Mouse (Mus musculus) gastrocnemius, adult 18-20 months (tissue): Measurements from ENCODE around the gene Syk. TPM values are rescaled to one million over a fixed set of nuclear protein-coding genes. Genes with fewer than 3 reads are reported as not detected.

Experiments
- total RNA-seq, 2 experiments: library from RNA; stranded (reverse); gene quantifications; 2 replicates each; pipeline ENCODE4 v1.2.3; 2021

The Syk gene
- total RNA-seq, 2 experiments from 2014 or later: 1.5 to 2.6 TPM

Other genes starting within 250 kb of the Syk start
- under 1 TPM; 0.07 to 0.14 TPM for gene Diras2, start 51.9 kb upstream of the Syk start, total RNA-seq